Mouse (Mus musculus) heart, adult 18-20 months (tissue): ENCODE results near the gene Evi2. TPM values are rescaled to one million over a fixed set of nuclear protein-coding genes. Genes with fewer than 3 reads are reported as not detected.

Experiments used
- DNase-seq, 2 experiments: peaks; one replicate each; pipeline ENCODE4 v3.0.0; 2021 to 2022; ENCODE audit warnings: mixed read lengths in 1 of 2
- long read RNA-seq, 2 experiments: library from polyadenylated mRNA; stranded (forward); transcript quantifications; one replicate each; pipeline ENCODE4 v2.0.0; 2021
- total RNA-seq, 2 experiments: library from RNA; stranded (reverse); gene quantifications; 2 replicates each; pipeline ENCODE4 v1.2.3; 2021

Evi2 gene
- total RNA-seq, result not detected
- long read RNA-seq, experiment 1, result 0 reads
- long read RNA-seq, experiment 2, result 0 reads

- peak; percentile 53 to 74 for DNase-seq
Observed at GRCm38 (mm10) chr11:79530333-79530761, at the start of gene Evi2, which contains the start of gene Evi2a. Gene Evi2 (minus strand): TSS chr11:79530589. Gene Evi2a (minus strand): TSS chr11:79530609.

GRCm38 (mm10) chr11:79577741-79578140 lies 47.4 kb upstream of the Evi2 start:
- peak; percentile 63 to 86 for DNase-seq

- DNase-seq, result no peak
Observed at GRCm38 (mm10) chr11:79575383-79576073, 45.1 kb upstream of the Evi2 start.

GRCm38 (mm10) chr11:79573836-79574235 lies 43.4 kb upstream of the Evi2 start:
- DNase-seq, result peak in 1 of 2 experiments; percentile 11

GRCm38 (mm10) chr11:79570319-79570718 lies 39.9 kb upstream of the Evi2 start:
- DNase-seq, result no peak

GRCm38 (mm10) chr11:79568197-79568911 lies 38.0 kb upstream of the Evi2 start:
- DNase-seq, result no peak

GRCm38 (mm10) chr11:79566947-79567346 lies 36.6 kb upstream of the Evi2 start:
- DNase-seq, result no peak

GRCm38 (mm10) chr11:79563493-79563892 lies 33.1 kb upstream of the Evi2 start:
- no peak for DNase-seq

GRCm38 (mm10) chr11:79560536-79560935 lies 30.1 kb upstream of the Evi2 start:
- DNase-seq, result no peak

GRCm38 (mm10) chr11:79552622-79553021 lies 22.2 kb upstream of the Evi2 start:
- no peak for DNase-seq

GRCm38 (mm10) chr11:79536293-79536692 lies 5.9 kb upstream of the Evi2 start:
- no peak for DNase-seq

- no peak for DNase-seq
Observed at GRCm38 (mm10) chr11:79535554-79535953, 5.2 kb upstream of the Evi2 start.

GRCm38 (mm10) chr11:79533950-79534690 lies 3.7 kb upstream of the Evi2 start:
- DNase-seq, result peak; percentile 68 to 71

GRCm38 (mm10) chr11:79533311-79533710 lies 2.9 kb upstream of the Evi2 start:
- DNase-seq, result no peak

GRCm38 (mm10) chr11:79531485-79531884 lies 1.1 kb upstream of the Evi2 start:
- no peak for DNase-seq

- DNase-seq, result peak; percentile 20 to 24
Observed at GRCm38 (mm10) chr11:79530774-79531173, 385 bp upstream of the Evi2 start.

- DNase-seq, result no peak
Observed at GRCm38 (mm10) chr11:79529736-79530135, 653 bp downstream of the Evi2 start.

- DNase-seq, result no peak
Observed at GRCm38 (mm10) chr11:79529226-79529625, 1.2 kb downstream of the Evi2 start.

- DNase-seq, result peak in 1 of 2 experiments; percentile 17
Observed at GRCm38 (mm10) chr11:79528601-79529000, 1.8 kb downstream of the Evi2 start.

GRCm38 (mm10) chr11:79527739-79528384 lies 2.5 kb downstream of the Evi2 start:
- peak in 1 of 2 experiments; percentile 56 for DNase-seq

- DNase-seq, result peak; percentile 62 to 67
Observed at GRCm38 (mm10) chr11:79527015-79527738, 3.2 kb downstream of the Evi2 start.
